Mouse (Mus musculus) kidney, postnatal 14 days (tissue): ENCODE results near the gene Usmg5.
"Not testable (repeated sequence)": the region's sequence is repeated elsewhere in the genome, so short reads cannot be mapped to it uniquely, and the experiment has no call there.

ENCODE experiments used
- DNase-seq: peaks from one replicate; pipeline ENCODE4 v3.0.0; 2022; ENCODE audit warnings: mixed read lengths

The Usmg5 gene

GRCm38 (mm10) chr19:47090550-47091156, at the start of gene Usmg5, which contains the start of gene Pdcd11:
Usmg5 (minus strand) TSS chr19:47090647.
Pdcd11 (plus strand) TSS chr19:47090768.
- peak; percentile 98 for DNase-seq

GRCm38 (mm10) chr19:47139611-47140010, 49.2 kb upstream of the Usmg5 start:
- DNase-seq, result not testable (repeated sequence)

GRCm38 (mm10) chr19:47137771-47138421, 47.4 kb upstream of the Usmg5 start, which contains the start of gene Calhm2:
Calhm2 (minus strand) TSS chr19:47138294.
- DNase-seq, result peak; percentile 64

GRCm38 (mm10) chr19:47137051-47137581, 46.7 kb upstream of the Usmg5 start:
- peak; percentile 64 for DNase-seq

GRCm38 (mm10) chr19:47136170-47136569, 45.7 kb upstream of the Usmg5 start:
- no peak for DNase-seq

- DNase-seq, result no peak
Observed at GRCm38 (mm10) chr19:47135568-47135967, 45.1 kb upstream of the Usmg5 start.

- DNase-seq, result no peak
Observed at GRCm38 (mm10) chr19:47133161-47133560, 42.7 kb upstream of the Usmg5 start.

GRCm38 (mm10) chr19:47130551-47131125, 40.2 kb upstream of the Usmg5 start:
- DNase-seq, result no peak

GRCm38 (mm10) chr19:47128835-47129234, 38.4 kb upstream of the Usmg5 start:
- no peak for DNase-seq

- no peak for DNase-seq
Observed at GRCm38 (mm10) chr19:47128164-47128563, 37.7 kb upstream of the Usmg5 start.

GRCm38 (mm10) chr19:47122802-47123201, 32.4 kb upstream of the Usmg5 start:
- DNase-seq, result no peak

- DNase-seq, result peak; percentile 21
Observed at GRCm38 (mm10) chr19:47121054-47121453, 30.6 kb upstream of the Usmg5 start.

- DNase-seq, result no peak
Observed at GRCm38 (mm10) chr19:47118634-47119033, 28.2 kb upstream of the Usmg5 start.

GRCm38 (mm10) chr19:47104641-47105271, 14.3 kb upstream of the Usmg5 start:
- DNase-seq, result no peak

GRCm38 (mm10) chr19:47101080-47101479, 10.6 kb upstream of the Usmg5 start:
- DNase-seq, result no peak

- DNase-seq, result no peak
Observed at GRCm38 (mm10) chr19:47089718-47090525, 525 bp downstream of the Usmg5 start.

GRCm38 (mm10) chr19:47088226-47088625, 2.2 kb downstream of the Usmg5 start:
- DNase-seq, result peak; percentile 45

GRCm38 (mm10) chr19:47067924-47068611, 22.4 kb downstream of the Usmg5 start:
- DNase-seq, result peak; percentile 92

- peak; percentile 97 for DNase-seq
Observed at GRCm38 (mm10) chr19:47067096-47067882, 23.2 kb downstream of the Usmg5 start, which contains the start of gene Taf5. Taf5 (plus strand) TSS chr19:47067746.

GRCm38 (mm10) chr19:47065860-47066259, 24.6 kb downstream of the Usmg5 start:
- no peak for DNase-seq

- no peak for DNase-seq
Observed at GRCm38 (mm10) chr19:47057684-47058083, 32.8 kb downstream of the Usmg5 start.
